Mouse (Mus musculus) small intestine, adult 2 months (tissue): ENCODE measurements around the gene Hmga2. TPM values are rescaled to one million over a fixed set of nuclear protein-coding genes. Genes with fewer than 3 reads are reported as not detected.

Source experiments
- H3K27ac ChIP-seq: fragments of 200-500 bp; 2 replicates; pipeline ENCODE4 v1.5.1; 2012; ENCODE audit warnings: low read depth, low read length, control low read depth, inconsistent platforms; ENCODE audit not compliant: insufficient read depth
- H3K27me3 ChIP-seq: fragments of 200-500 bp; 2 replicates; pipeline ENCODE4 v1.6.1; 2012; ENCODE audit warnings: mild to moderate bottlenecking, moderate library complexity, low read length, inconsistent platforms; ENCODE audit not compliant: control insufficient read depth, insufficient read depth
- H3K36me3 ChIP-seq: fragments of 200-500 bp; 2 replicates; pipeline ENCODE4 v1.6.1; 2012; ENCODE audit warnings: mild to moderate bottlenecking, low read length, control low read depth, inconsistent platforms; ENCODE audit not compliant: control insufficient read depth, insufficient read depth
- H3K4me1 ChIP-seq: fragments of 200-500 bp; 2 replicates; pipeline ENCODE4 v1.6.1; 2012; ENCODE audit warnings: low read length, inconsistent platforms, mixed read lengths; ENCODE audit not compliant: control insufficient read depth, insufficient read depth, insufficient read length
- H3K4me3 ChIP-seq: fragments of 200-500 bp; 2 replicates; pipeline ENCODE4 v1.5.1; 2012; ENCODE audit warnings: low read depth, mild to moderate bottlenecking, control low read depth, inconsistent platforms, low read length, moderate library complexity
- CTCF ChIP-seq: fragments of 200-500 bp; IDR thresholded peaks from 2 replicates; pipeline ENCODE4 v1.5.1; 2012; ENCODE audit warnings: low read depth, mild to moderate bottlenecking, control low read depth, inconsistent platforms, low read length, moderate library complexity, mixed read lengths; ENCODE audit not compliant: insufficient replicate concordance, insufficient read length; ENCODE audit errors: extremely low read depth
- POLR2A ChIP-seq: fragments of 200-500 bp; IDR thresholded peaks from 2 replicates; pipeline ENCODE4 v1.6.1; 2012; ENCODE audit warnings: low read depth, mild to moderate bottlenecking, control low read depth, inconsistent platforms, low read length, moderate library complexity
- WGBS: fragments of 180-500 bp; shearing (Covaris S2); methylation state at CpG from one replicate; pipeline ENCODE4 v1.1.7; 2018; 5-methylcytosine and 5-hydroxymethylcytosine counted together
- polyA plus RNA-seq: library from polyadenylated mRNA; depleted of rRNA; stranded (reverse); fragments of >200 nt; gene quantifications from 2 replicates; pipeline ENCODE4 v1.2.3, GENCODE M21; 2012

Gene Hmga2
- polyA plus RNA-seq, 1 experiment, result 1.1 TPM

DNA sequence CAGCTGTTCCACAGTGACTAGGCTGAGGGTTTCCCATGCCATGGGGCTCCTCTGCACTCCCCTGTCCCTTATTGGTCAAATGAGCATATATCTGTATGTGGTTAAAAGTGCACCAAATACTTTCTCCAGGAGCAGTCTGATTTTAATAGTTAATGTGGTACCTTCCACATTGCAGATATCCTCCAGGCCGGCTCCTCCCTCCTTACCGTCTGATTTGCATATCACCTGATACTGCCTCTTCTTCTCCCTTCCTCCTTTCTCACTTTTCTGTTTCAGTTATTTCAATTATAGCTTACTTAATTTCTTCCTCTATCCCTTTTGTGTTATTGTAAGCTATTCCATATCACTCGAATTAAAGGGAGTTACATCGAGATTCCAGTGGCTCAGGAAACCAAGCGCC is 27.7 kb upstream of the Hmga2 start:
- Histone ChIP-seq H3K27me3 (no peaks in the 10 kb centered on the region), H3K4me3 (no peak overlapping the region), H3K4me1 (no peaks in the 10 kb centered on the region), H3K36me3 (no peaks in the 10 kb centered on the region), H3K27ac (no peak overlapping the region)
- no peak for TF ChIP-seq POLR2A
- TF ChIP-seq CTCF, result no peak
- 88% methylated on average over 5 of the region's 5 CpGs for WGBS

DNA sequence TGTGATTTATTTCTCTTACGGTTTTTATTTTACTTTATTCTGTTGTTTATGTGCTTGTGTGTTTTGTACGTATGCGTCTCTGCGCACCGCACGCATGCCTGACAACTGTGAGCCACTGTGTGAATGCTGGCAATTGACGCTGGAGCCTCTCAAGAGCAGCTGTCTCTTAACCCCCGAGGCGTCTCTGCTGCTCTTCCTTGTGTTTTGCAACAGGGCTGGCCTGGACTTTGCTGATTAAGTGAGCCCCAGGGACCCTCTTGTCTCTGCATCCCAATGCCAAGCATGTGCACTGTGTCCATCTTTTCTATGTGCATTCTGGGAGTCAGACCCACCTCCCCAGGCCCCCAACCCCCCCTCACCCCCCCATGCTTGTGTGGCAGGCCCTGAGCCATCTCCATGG is 24.5 kb upstream of the Hmga2 start:
- Histone ChIP-seq H3K36me3 (no peaks in the 10 kb centered on the region), H3K27ac (no peak overlapping the region), H3K4me1 (no peaks in the 10 kb centered on the region), H3K4me3 (no peak overlapping the region), H3K27me3 (no peaks in the 10 kb centered on the region)
- WGBS, result 78% methylated on average over 9 of the region's 9 CpGs
- no peak for TF ChIP-seq POLR2A
- no peak for TF ChIP-seq CTCF

DNA sequence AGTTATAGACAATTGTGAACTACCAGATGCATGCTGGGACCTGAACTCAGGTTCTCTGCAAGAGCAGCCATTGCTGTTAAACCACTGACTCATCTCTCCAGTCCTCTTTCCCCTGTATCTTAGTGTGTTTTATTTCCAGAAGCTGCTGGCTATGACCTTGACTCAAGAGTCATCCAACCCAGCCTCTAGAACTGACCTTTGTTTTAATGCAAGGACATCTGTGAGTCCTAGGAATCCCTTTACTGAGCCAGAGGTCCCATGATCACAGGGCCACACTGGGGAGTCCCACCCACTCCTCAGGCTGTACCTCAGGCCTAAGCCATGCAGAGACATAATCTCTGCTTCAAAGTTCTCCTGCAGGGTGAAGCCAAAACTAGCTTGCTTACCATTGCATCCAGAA is 21.8 kb upstream of the Hmga2 start:
- no peak for TF ChIP-seq POLR2A
- no peak for TF ChIP-seq CTCF
- Histone ChIP-seq H3K27ac (no peak overlapping the region), H3K36me3 (no peaks in the 10 kb centered on the region), H3K4me3 (no peak overlapping the region), H3K4me1 (no peaks in the 10 kb centered on the region), H3K27me3 (no peaks in the 10 kb centered on the region)

DNA sequence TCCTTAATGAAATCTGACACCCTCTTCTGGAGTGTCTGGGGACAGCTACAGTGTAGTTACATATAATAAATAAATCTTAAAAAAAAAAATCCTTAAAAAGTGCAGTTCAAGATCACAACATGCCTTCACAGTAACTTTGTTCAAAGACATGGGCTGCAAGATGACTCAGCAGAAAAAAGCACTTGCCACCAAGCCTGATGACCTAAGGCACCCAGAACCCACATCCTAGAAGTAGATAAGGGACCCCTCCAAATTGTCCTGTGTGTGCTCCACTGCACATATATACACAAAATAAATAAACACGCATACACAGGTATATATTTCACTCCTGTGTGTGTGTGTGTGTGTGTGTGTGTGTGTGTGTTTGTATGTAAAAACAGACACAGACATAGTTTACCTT is 18.4 kb upstream of the Hmga2 start:
- no peak for TF ChIP-seq CTCF
- TF ChIP-seq POLR2A, result no peak
- Histone ChIP-seq H3K4me1 (no peaks in the 10 kb centered on the region), H3K36me3 (no peaks in the 10 kb centered on the region), H3K27ac (no peak overlapping the region), H3K4me3 (no peak overlapping the region), H3K27me3 (no peaks in the 10 kb centered on the region)
- WGBS, result 87% methylated on average over 1 of the region's 1 CpGs

DNA sequence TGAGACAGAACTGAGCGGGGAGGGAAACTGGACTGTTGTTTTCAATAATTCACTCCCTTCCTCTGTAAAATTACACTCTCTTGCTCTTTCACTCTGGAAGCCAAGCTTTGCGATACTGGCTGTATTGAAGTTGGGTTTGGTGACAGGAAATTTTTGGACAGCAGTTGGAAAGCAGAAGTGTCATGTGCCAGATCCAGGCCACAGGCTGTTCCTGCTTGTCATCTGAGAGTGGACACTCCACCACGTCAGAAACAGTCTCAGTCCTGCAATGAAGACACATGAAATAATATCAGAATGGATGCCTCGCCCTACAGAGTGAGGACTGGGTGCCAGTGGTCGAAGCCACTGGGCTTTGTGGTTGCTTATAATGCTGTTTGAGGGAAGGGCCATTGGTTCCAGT is 15.2 kb upstream of the Hmga2 start:
- TF ChIP-seq POLR2A (no peak), CTCF (no peak)
- Histone ChIP-seq H3K4me1 (no peaks in the 10 kb centered on the region), H3K27ac (no peak overlapping the region), H3K27me3 (no peaks in the 10 kb centered on the region), H3K36me3 (no peaks in the 10 kb centered on the region), H3K4me3 (no peak overlapping the region)
- WGBS, result 82% methylated on average over 5 of the region's 5 CpGs

DNA sequence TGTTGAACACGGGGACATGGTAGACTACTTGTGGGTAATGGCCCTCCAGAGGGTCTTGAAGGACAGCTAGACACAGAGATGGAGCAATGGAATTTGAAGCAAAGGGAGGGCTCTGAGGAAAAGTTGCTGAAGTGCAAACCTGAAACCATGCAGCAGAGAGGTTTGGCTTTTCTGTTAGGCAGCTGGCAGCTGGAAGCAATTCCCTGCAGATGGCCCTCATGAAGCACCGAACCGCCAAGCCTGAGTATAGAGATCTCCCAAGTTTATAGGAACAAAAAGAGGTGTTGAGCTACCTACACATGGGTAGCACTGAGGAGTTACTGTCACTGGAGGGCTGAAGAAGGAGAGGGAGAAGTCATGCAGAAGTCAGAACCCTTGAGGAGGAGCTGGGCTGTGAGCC is 13.3 kb upstream of the Hmga2 start:
- Histone ChIP-seq H3K27me3 (no peaks in the 10 kb centered on the region), H3K4me3 (no peak overlapping the region), H3K36me3 (no peaks in the 10 kb centered on the region), H3K27ac (no peak overlapping the region), H3K4me1 (no peaks in the 10 kb centered on the region)
- no peak for TF ChIP-seq CTCF
- TF ChIP-seq POLR2A, result no peak
- 93% methylated on average over 3 of the region's 3 CpGs for WGBS

DNA sequence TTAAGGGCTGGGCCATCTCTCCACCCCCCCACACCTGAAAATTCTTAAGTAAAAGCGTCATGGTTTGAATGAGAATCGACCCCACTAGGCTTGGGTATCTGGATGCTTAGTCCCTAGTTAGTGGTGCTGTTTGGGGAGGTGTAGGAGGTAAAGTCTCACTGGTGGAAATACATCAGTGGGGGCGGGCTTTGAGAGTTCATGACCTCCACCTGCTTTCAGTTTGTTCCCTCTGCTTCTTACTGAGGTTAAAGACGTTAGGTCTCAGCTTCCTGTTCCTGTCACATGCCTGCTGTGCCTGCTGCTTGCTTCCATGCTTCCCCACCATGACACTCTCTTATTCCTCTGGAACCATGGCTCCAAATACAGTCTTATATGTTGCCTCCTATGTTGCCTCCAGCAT is 12.3 kb upstream of the Hmga2 start:
- Histone ChIP-seq H3K27me3 (no peaks in the 10 kb centered on the region), H3K36me3 (no peaks in the 10 kb centered on the region), H3K4me3 (no peak overlapping the region), H3K4me1 (no peaks in the 10 kb centered on the region), H3K27ac (no peak overlapping the region)
- WGBS, result 83% methylated on average over 4 of the region's 4 CpGs
- no peak for TF ChIP-seq CTCF
- no peak for TF ChIP-seq POLR2A

DNA sequence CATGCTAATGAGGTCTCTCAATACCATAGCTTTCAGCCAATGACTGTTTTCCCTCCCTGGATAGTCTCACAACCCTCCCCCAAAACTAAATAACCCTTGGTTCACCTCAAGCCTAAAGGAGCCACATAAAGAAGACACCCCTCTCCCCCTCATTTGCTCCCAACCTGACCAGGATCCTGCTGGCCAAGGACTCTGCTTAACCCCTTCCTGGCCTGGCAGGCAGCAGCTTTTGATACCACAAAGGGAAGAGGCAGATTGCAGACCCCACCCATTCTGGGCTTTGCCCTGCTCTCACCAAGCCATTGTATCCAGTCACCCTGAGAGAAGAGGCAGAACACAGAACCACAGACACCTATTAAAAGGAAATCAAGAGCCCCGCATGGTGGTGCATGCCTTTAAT is 11.6 kb upstream of the Hmga2 start:
- 100% methylated on average over 1 of the region's 1 CpGs for WGBS
- no peaks in the 10 kb centered on the region for H3K4me1 ChIP-seq
- H3K27ac ChIP-seq, result no peak overlapping the region
- TF ChIP-seq CTCF (no peak), POLR2A (no peak)
- no peaks in the 10 kb centered on the region for H3K27me3 ChIP-seq
- H3K36me3 ChIP-seq, result no peaks in the 10 kb centered on the region
- no peak overlapping the region for H3K4me3 ChIP-seq
